Mouse (Mus musculus): Measurements from ENCODE around the gene Shisa8.
A peak's percentile ranks its signal among the peaks of the same experiment; 100 is the strongest.

DNA sequence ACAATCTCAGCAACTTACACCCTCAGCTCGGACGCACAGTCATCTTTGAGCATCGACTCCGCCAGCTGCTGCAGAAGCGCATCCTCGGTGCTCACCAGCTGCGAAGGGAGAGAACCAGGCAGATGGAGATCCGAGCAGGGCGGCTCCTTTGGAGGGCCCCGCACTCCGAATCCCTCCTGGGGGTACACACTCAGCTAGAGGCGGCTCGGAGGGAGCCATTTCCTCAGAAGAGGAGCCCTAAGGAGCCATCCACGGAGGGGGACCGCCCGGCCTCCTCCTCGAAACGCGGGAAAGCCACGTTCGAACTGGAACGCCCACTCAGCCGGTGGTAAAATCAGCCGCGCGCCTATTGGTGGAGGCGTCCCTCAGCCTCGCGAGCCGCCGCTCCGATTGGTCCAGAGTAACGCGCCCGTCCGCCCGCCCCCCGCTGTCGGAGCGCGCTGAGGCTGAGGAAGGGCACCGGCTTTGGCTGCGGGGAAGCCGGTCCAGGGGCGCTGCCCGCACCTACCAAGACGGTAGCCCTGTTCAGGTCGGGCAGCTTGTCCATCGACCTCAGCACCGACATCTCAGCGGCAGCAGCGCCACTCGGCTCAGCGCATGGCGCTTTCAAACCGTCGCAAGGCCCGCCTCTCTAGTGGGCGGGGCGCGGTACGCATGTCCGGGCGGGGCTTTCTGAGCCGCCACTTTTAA is 31.6 kb upstream of the Shisa8 start, which contains the start of gene Cenpm:
- TF ChIP-seq POLR2A (IDR thresholded peaks at IDR 0.05; ENCODE audit: low read depth, low read length) (peak; percentile 19; the same call in 1 of the 2 replicates), CTCF (IDR thresholded peaks at IDR 0.05; ENCODE audit: borderline replicate concordance, insufficient read depth, low read length) (no peak)
